Mouse (Mus musculus): ENCODE data around the gene Apbb2. TPM values are rescaled to one million over a fixed set of nuclear protein-coding genes. Genes with fewer than 3 reads are reported as not detected.
A peak's percentile ranks its signal among the peaks of the same experiment; 100 is the strongest.

The Apbb2 gene
- total and polyA plus RNA-seq, 2 experiments from 2014 or later, result 31.8 to 41.0 TPM

GRCm38 (mm10) chr5:66398530-66399263 is 219.9 kb downstream of the Apbb2 start:
- no peaks in the 10 kb centered on the region for H3K9me3 ChIP-seq (replicated peaks; ENCODE audit: control insufficient read depth, low read length)
- WGBS, result 61% methylated on average over 5 of the region's 5 CpGs
- DNase-seq (ENCODE audit: low spot score) (no peak), ATAC-seq (ENCODE audit: insufficient read depth, low read depth) (no peak; the same call in 1 of the 2 replicates)
- H3K4me2 ChIP-seq (ENCODE audit: low read depth, low read length), result no peak overlapping the region
- H3K9ac ChIP-seq (replicated peaks; ENCODE audit: low read depth, low read length), result no peak overlapping the region
- no peak overlapping the region for H3K4me3 ChIP-seq (ENCODE audit: low read depth, low read length)
- no peaks in the 10 kb centered on the region for H3K36me3 ChIP-seq (replicated peaks; ENCODE audit: control insufficient read depth, insufficient read depth, low read length)
- H3K27ac ChIP-seq (ENCODE audit: low read depth), result peak overlapping the region; percentile 28
- H3K4me1 ChIP-seq (ENCODE audit: control insufficient read depth, insufficient read depth), result peaks cover 34% of the 10 kb centered on the region
- H3K27me3 ChIP-seq (ENCODE audit: control insufficient read depth, insufficient read depth, low read length), result no peaks in the 10 kb centered on the region
- no peak for TF ChIP-seq EP300 (IDR thresholded peaks at IDR 0.05; ENCODE audit: low read depth)

- H3K4me2 ChIP-seq (ENCODE audit: low read depth, low read length), result no peak overlapping the region
- H3K27ac ChIP-seq (ENCODE audit: low read depth), result no peak overlapping the region
- H3K4me3 ChIP-seq (ENCODE audit: low read depth, low read length), result no peak overlapping the region
- peaks cover 24% of the 10 kb centered on the region for H3K4me1 ChIP-seq (ENCODE audit: control insufficient read depth, insufficient read depth)
- TF ChIP-seq EP300 (IDR thresholded peaks at IDR 0.05; ENCODE audit: low read depth), result no peak
- TF ChIP-seq CTCF (IDR thresholded peaks at IDR 0.05; ENCODE audit: low read depth), result no peak
- 87% methylated on average over 10 of the region's 10 CpGs for WGBS
- no peaks in the 10 kb centered on the region for H3K36me3 ChIP-seq (replicated peaks; ENCODE audit: control insufficient read depth, insufficient read depth, low read length)
- DNase-seq (ENCODE audit: low spot score), result no peak
- no peak for ATAC-seq (ENCODE audit: insufficient read depth, low read depth)
- no peaks in the 10 kb centered on the region for H3K9me3 ChIP-seq (replicated peaks; ENCODE audit: control insufficient read depth, low read length)
- H3K27me3 ChIP-seq (ENCODE audit: control insufficient read depth, insufficient read depth, low read length), result no peaks in the 10 kb centered on the region
- no peak overlapping the region for H3K9ac ChIP-seq (replicated peaks; ENCODE audit: low read depth, low read length)
Measured at GRCm38 (mm10) chr5:66393767-66394446, 224.7 kb downstream of the Apbb2 start.

GRCm38 (mm10) chr5:66392861-66393529 is 225.6 kb downstream of the Apbb2 start:
- TF ChIP-seq EP300 (IDR thresholded peaks at IDR 0.05; ENCODE audit: low read depth) (no peak), CTCF (IDR thresholded peaks at IDR 0.05; ENCODE audit: low read depth) (no peak)
- Histone ChIP-seq H3K27me3 (ENCODE audit: control insufficient read depth, insufficient read depth, low read length) (no peaks in the 10 kb centered on the region), H3K9me3 (replicated peaks; ENCODE audit: control insufficient read depth, low read length) (no peaks in the 10 kb centered on the region), H3K4me3 (ENCODE audit: low read depth, low read length) (no peak overlapping the region), H3K4me2 (ENCODE audit: low read depth, low read length) (no peak overlapping the region), H3K9ac (replicated peaks; ENCODE audit: low read depth, low read length) (no peak overlapping the region), H3K27ac (ENCODE audit: low read depth) (no peak overlapping the region), H3K36me3 (replicated peaks; ENCODE audit: control insufficient read depth, insufficient read depth, low read length) (no peaks in the 10 kb centered on the region), H3K4me1 (ENCODE audit: control insufficient read depth, insufficient read depth) (peaks cover 15% of the 10 kb centered on the region)
- WGBS, result 63% methylated on average over 18 of the region's 18 CpGs
- no peak for ATAC-seq (ENCODE audit: insufficient read depth, low read depth)
- no peak for DNase-seq (ENCODE audit: low spot score)

- 80% methylated on average over 11 of the region's 11 CpGs for WGBS
- Histone ChIP-seq H3K36me3 (replicated peaks; ENCODE audit: control insufficient read depth, insufficient read depth, low read length) (no peaks in the 10 kb centered on the region), H3K4me2 (ENCODE audit: low read depth, low read length) (no peak overlapping the region), H3K4me1 (ENCODE audit: control insufficient read depth, insufficient read depth) (peaks cover 3% of the 10 kb centered on the region), H3K9ac (replicated peaks; ENCODE audit: low read depth, low read length) (no peak overlapping the region), H3K9me3 (replicated peaks; ENCODE audit: control insufficient read depth, low read length) (no peaks in the 10 kb centered on the region), H3K4me3 (ENCODE audit: low read depth, low read length) (no peak overlapping the region), H3K27ac (ENCODE audit: low read depth) (no peak overlapping the region), H3K27me3 (ENCODE audit: control insufficient read depth, insufficient read depth, low read length) (no peaks in the 10 kb centered on the region)
- DNase-seq (ENCODE audit: low spot score) (no peak), ATAC-seq (ENCODE audit: insufficient read depth, low read depth) (no peak)
- TF ChIP-seq CTCF (IDR thresholded peaks at IDR 0.05; ENCODE audit: low read depth), result no peak
- TF ChIP-seq EP300 (IDR thresholded peaks at IDR 0.05; ENCODE audit: low read depth), result no peak
Measured at GRCm38 (mm10) chr5:66391771-66392170, 226.8 kb downstream of the Apbb2 start.

GRCm38 (mm10) chr5:66391299-66391698 is 227.3 kb downstream of the Apbb2 start:
- 89% methylated on average over 5 of the region's 5 CpGs for WGBS
- Histone ChIP-seq H3K27me3 (ENCODE audit: control insufficient read depth, insufficient read depth, low read length) (no peaks in the 10 kb centered on the region), H3K9ac (replicated peaks; ENCODE audit: low read depth, low read length) (no peak overlapping the region), H3K27ac (ENCODE audit: low read depth) (no peak overlapping the region), H3K4me3 (ENCODE audit: low read depth, low read length) (no peak overlapping the region), H3K36me3 (replicated peaks; ENCODE audit: control insufficient read depth, insufficient read depth, low read length) (no peaks in the 10 kb centered on the region), H3K4me1 (ENCODE audit: control insufficient read depth, insufficient read depth) (no peaks in the 10 kb centered on the region), H3K4me2 (ENCODE audit: low read depth, low read length) (no peak overlapping the region), H3K9me3 (replicated peaks; ENCODE audit: control insufficient read depth, low read length) (no peaks in the 10 kb centered on the region)
- no peak for DNase-seq (ENCODE audit: low spot score)
- no peak for ATAC-seq (ENCODE audit: insufficient read depth, low read depth)
- no peak for TF ChIP-seq EP300 (IDR thresholded peaks at IDR 0.05; ENCODE audit: low read depth)
- no peak for TF ChIP-seq CTCF (IDR thresholded peaks at IDR 0.05; ENCODE audit: low read depth)

Data from heart, postnatal 0 days (tissue).